Mouse (Mus musculus) embryonic facial prominence, embryonic 15.5 days (tissue): Measurements from ENCODE around the gene Igsf8. TPM values are rescaled to one million over a fixed set of nuclear protein-coding genes. Genes with fewer than 3 reads are reported as not detected.
A peak's percentile ranks its signal among the peaks of the same experiment; 100 is the strongest.

Experiments
- ATAC-seq: fragments of 200-750 bp; cut with Nextera tagmentation; 2 replicates; pipeline ENCODE4 v1.8.0; 2017; ENCODE audit warnings: low read depth, moderate TSS enrichment; ENCODE audit not compliant: insufficient number of reproducible peaks, low FRiP score, low TSS enrichment
- H3K27ac ChIP-seq: fragments of 300-500 bp; sonication (generic); replicated peaks from 2 replicates; pipeline ENCODE4 v1.5.1; 2015; ENCODE audit warnings: mild to moderate bottlenecking, inconsistent platforms
- H3K27me3 ChIP-seq: fragments of 300-500 bp; sonication (generic); 2 replicates; pipeline ENCODE4 v1.6.1; 2015; ENCODE audit warnings: inconsistent platforms
- H3K36me3 ChIP-seq: fragments of 300-500 bp; sonication (generic); 2 replicates; pipeline ENCODE4 v1.6.1; 2015; ENCODE audit warnings: mild to moderate bottlenecking, inconsistent platforms
- H3K4me1 ChIP-seq: fragments of 300-500 bp; sonication (generic); 2 replicates; pipeline ENCODE4 v1.6.1; 2015; ENCODE audit warnings: inconsistent platforms
- H3K4me2 ChIP-seq: fragments of 300-500 bp; sonication (generic); replicated peaks from 2 replicates; pipeline ENCODE4 v1.6.1; 2015; ENCODE audit warnings: mild to moderate bottlenecking, inconsistent platforms
- H3K4me3 ChIP-seq: fragments of 300-500 bp; sonication (generic); replicated peaks from 2 replicates; pipeline ENCODE4 v1.5.1; 2015; ENCODE audit warnings: mild to moderate bottlenecking, inconsistent platforms
- H3K9ac ChIP-seq: fragments of 300-500 bp; sonication (generic); 2 replicates; pipeline ENCODE4 v1.6.1; 2015; ENCODE audit warnings: inconsistent platforms
- H3K9me3 ChIP-seq: fragments of 300-500 bp; sonication (generic); replicated peaks from 2 replicates; pipeline ENCODE4 v1.6.1; 2016; ENCODE audit warnings: inconsistent platforms
- WGBS: fragments of 180-500 bp; shearing (Covaris S2); methylation state at CpG from one replicate; pipeline ENCODE4 v1.1.7; 2015; 5-methylcytosine and 5-hydroxymethylcytosine counted together
- polyA plus RNA-seq: library from polyadenylated mRNA; unstranded; fragments of >200 nt; fragmentation: Nextera tagmentation; extraction: Ambion mirVana; gene quantifications from 2 replicates; pipeline ENCODE4 v1.2.1, GENCODE M21; 2015

Gene Igsf8
- polyA plus RNA-seq, 1 experiment from 2014 or later = 71.9 TPM

- peaks cover 57% of the 10 kb centered on the region for H3K27me3 ChIP-seq
- H3K4me1 ChIP-seq = peaks cover 11% of the 10 kb centered on the region
- ATAC-seq = no peak
- H3K4me2 ChIP-seq = peak overlapping the region; percentile 88
- peak overlapping the region; percentile 49 for H3K4me3 ChIP-seq
- no peaks in the 10 kb centered on the region for H3K9me3 ChIP-seq
- no peaks in the 10 kb centered on the region for H3K36me3 ChIP-seq
- 0 out of 2 replicates have a peak overlapping the region, but pooled peaks have one; percentile 37 for H3K9ac ChIP-seq
- H3K27ac ChIP-seq = no peak overlapping the region
- 18% methylated on average over 94 of the region's 94 CpGs for WGBS
These were observed 64.5 kb downstream of the Igsf8 start for GRCm38 (mm10) chr1:172325680-172326535.

GRCm38 (mm10) chr1:172326684-172327083 is 65.2 kb downstream of the Igsf8 start:
- ATAC-seq = no peak
- 62% methylated on average over 11 of the region's 11 CpGs for WGBS

GRCm38 (mm10) chr1:172327206-172328001 is 66.0 kb downstream of the Igsf8 start:
- Histone ChIP-seq H3K4me2 (no peak overlapping the region), H3K36me3 (no peaks in the 10 kb centered on the region), H3K4me1 (peaks cover 11% of the 10 kb centered on the region), H3K27ac (no peak overlapping the region), H3K27me3 (peaks cover 67% of the 10 kb centered on the region), H3K9me3 (no peaks in the 10 kb centered on the region), H3K9ac (no peak overlapping the region), H3K4me3 (no peak overlapping the region)
- 75% methylated on average over 16 of the region's 16 CpGs for WGBS
- no peak for ATAC-seq

More at GRCm38 (mm10) chr1:172326684-172327083, 65.2 kb downstream of the Igsf8 start:
- peaks cover 64% of the 10 kb centered on the region for H3K27me3 ChIP-seq
- H3K4me2 ChIP-seq = peak overlapping the region; percentile 88
- no peak overlapping the region for H3K9ac ChIP-seq
- H3K36me3 ChIP-seq = no peaks in the 10 kb centered on the region
- no peak overlapping the region for H3K27ac ChIP-seq
- no peaks in the 10 kb centered on the region for H3K9me3 ChIP-seq
- peaks cover 11% of the 10 kb centered on the region for H3K4me1 ChIP-seq
- H3K4me3 ChIP-seq = peak overlapping the region; percentile 49

- WGBS = 75% methylated on average over 3 of the region's 3 CpGs
- no peak overlapping the region for H3K27ac ChIP-seq
- H3K4me3 ChIP-seq = no peak overlapping the region
- H3K27me3 ChIP-seq = peaks cover 68% of the 10 kb centered on the region
- H3K4me2 ChIP-seq = no peak overlapping the region
- H3K9ac ChIP-seq = no peak overlapping the region
- no peak for ATAC-seq
- H3K36me3 ChIP-seq = no peaks in the 10 kb centered on the region
- H3K9me3 ChIP-seq = no peaks in the 10 kb centered on the region
- peaks cover 11% of the 10 kb centered on the region for H3K4me1 ChIP-seq
These were observed 66.6 kb downstream of the Igsf8 start for GRCm38 (mm10) chr1:172328041-172328440.

- H3K4me3 ChIP-seq = no peak overlapping the region
- H3K9ac ChIP-seq = no peak overlapping the region
- H3K4me1 ChIP-seq = peaks cover 11% of the 10 kb centered on the region
- H3K27me3 ChIP-seq = peaks cover 72% of the 10 kb centered on the region
- no peak overlapping the region for H3K4me2 ChIP-seq
- 78% methylated on average over 7 of the region's 7 CpGs for WGBS
- H3K9me3 ChIP-seq = no peaks in the 10 kb centered on the region
- no peaks in the 10 kb centered on the region for H3K36me3 ChIP-seq
- ATAC-seq = no peak
- H3K27ac ChIP-seq = no peak overlapping the region
These were observed 67.0 kb downstream of the Igsf8 start for GRCm38 (mm10) chr1:172328461-172328860.

- no peak within 1 kb of the TSS for H3K9ac ChIP-seq
- no peak within 1 kb of the TSS for H3K4me3 ChIP-seq
- no peak within 1 kb of the TSS for H3K4me2 ChIP-seq
- 26% methylated on average over 9 of the region's 9 CpGs for WGBS
- peaks cover 75% of the 10 kb centered on the region for H3K27me3 ChIP-seq
- H3K9me3 ChIP-seq = no peaks in the 10 kb centered on the region
- H3K36me3 ChIP-seq = no peaks in the 10 kb centered on the region
- peaks cover 11% of the 10 kb centered on the region for H3K4me1 ChIP-seq
- H3K27ac ChIP-seq = no peak within 1 kb of the TSS
- no peak for ATAC-seq
These were observed 67.7 kb downstream of the Igsf8 start, which contains the start of gene Kcnj9 for GRCm38 (mm10) chr1:172329131-172329530. Gene Kcnj9, minus strand, starts transcription at chr1:172329318.

GRCm38 (mm10) chr1:172329616-172330015 is 68.2 kb downstream of the Igsf8 start:
- Histone ChIP-seq H3K36me3 (no peaks in the 10 kb centered on the region), H3K4me2 (no peak overlapping the region), H3K4me1 (peaks cover 11% of the 10 kb centered on the region), H3K27me3 (peaks cover 75% of the 10 kb centered on the region), H3K27ac (no peak overlapping the region), H3K9me3 (no peaks in the 10 kb centered on the region), H3K9ac (no peak overlapping the region), H3K4me3 (no peak overlapping the region)
- WGBS = 68% methylated on average over 6 of the region's 6 CpGs
- no peak for ATAC-seq

GRCm38 (mm10) chr1:172331422-172331947 is 70.0 kb downstream of the Igsf8 start:
- Histone ChIP-seq H3K9ac (no peak overlapping the region), H3K4me3 (no peak overlapping the region), H3K4me1 (peaks cover 2% of the 10 kb centered on the region; the same call in 1 of the 2 replicates), H3K4me2 (no peak overlapping the region), H3K27me3 (peaks cover 67% of the 10 kb centered on the region), H3K36me3 (no peaks in the 10 kb centered on the region), H3K27ac (no peak overlapping the region), H3K9me3 (no peaks in the 10 kb centered on the region)
- 67% methylated on average over 8 of the region's 8 CpGs for WGBS
- no peak for ATAC-seq

GRCm38 (mm10) chr1:172332925-172333324 is 71.5 kb downstream of the Igsf8 start:
- no peak overlapping the region for H3K4me3 ChIP-seq
- no peak overlapping the region for H3K4me2 ChIP-seq
- no peaks in the 10 kb centered on the region for H3K4me1 ChIP-seq
- H3K9me3 ChIP-seq = no peaks in the 10 kb centered on the region
- ATAC-seq = no peak
- H3K36me3 ChIP-seq = no peaks in the 10 kb centered on the region
- H3K27me3 ChIP-seq = peaks cover 56% of the 10 kb centered on the region
- WGBS = 79% methylated on average over 2 of the region's 2 CpGs
- H3K27ac ChIP-seq = no peak overlapping the region
- H3K9ac ChIP-seq = no peak overlapping the region

GRCm38 (mm10) chr1:172333512-172333911 is 72.1 kb downstream of the Igsf8 start:
- no peak for ATAC-seq
- Histone ChIP-seq H3K36me3 (no peaks in the 10 kb centered on the region), H3K27me3 (peaks cover 55% of the 10 kb centered on the region), H3K4me3 (no peak overlapping the region), H3K4me2 (no peak overlapping the region), H3K4me1 (no peaks in the 10 kb centered on the region), H3K9me3 (no peaks in the 10 kb centered on the region), H3K27ac (no peak overlapping the region), H3K9ac (no peak overlapping the region)
- WGBS = 23% methylated on average over 3 of the region's 3 CpGs

GRCm38 (mm10) chr1:172335804-172336203 is 74.4 kb downstream of the Igsf8 start:
- Histone ChIP-seq H3K4me2 (no peak overlapping the region), H3K27me3 (peaks cover 49% of the 10 kb centered on the region), H3K9ac (no peak overlapping the region), H3K4me1 (peaks cover 5% of the 10 kb centered on the region), H3K4me3 (no peak overlapping the region), H3K9me3 (no peaks in the 10 kb centered on the region), H3K27ac (no peak overlapping the region), H3K36me3 (no peaks in the 10 kb centered on the region)
- ATAC-seq = no peak
- 74% methylated on average over 15 of the region's 15 CpGs for WGBS
